Mouse (Mus musculus): ENCODE measurements around the gene Nxph4.

DNA sequence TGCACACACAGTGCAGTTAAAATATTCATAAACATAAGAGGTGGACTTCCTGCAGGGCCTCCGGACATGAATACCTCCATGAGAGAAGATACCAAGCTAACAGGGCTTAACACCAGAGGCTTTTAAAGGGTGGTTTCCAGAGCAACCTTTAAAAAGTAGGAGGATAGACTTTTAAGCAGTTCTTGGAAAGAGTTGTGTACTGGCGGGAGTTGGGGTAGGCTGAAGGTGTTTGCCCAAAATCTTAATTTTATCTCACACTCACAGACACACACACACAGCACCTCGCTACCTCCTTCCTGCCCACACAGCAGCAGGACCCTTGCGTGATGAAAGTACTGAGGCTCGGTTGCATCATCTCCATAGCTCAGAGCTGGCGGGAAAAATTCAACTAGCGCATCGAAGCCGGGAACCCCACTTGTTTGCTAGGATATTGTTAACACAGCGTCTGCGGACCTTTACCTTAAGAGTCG is 12.7 kb downstream of the Nxph4 start:
- TF ChIP-seq CTCF (IDR thresholded peaks at IDR 0.05; ENCODE audit: low read depth, low read length), result no peak
- no peak for TF ChIP-seq POLR2A (IDR thresholded peaks at IDR 0.05; ENCODE audit: borderline replicate concordance, low read depth, low read length)

Measured in bone marrow macrophage, adult 2 months (primary cell).